Mouse (Mus musculus): ENCODE measurements around the gene Gm21970.

DNA sequence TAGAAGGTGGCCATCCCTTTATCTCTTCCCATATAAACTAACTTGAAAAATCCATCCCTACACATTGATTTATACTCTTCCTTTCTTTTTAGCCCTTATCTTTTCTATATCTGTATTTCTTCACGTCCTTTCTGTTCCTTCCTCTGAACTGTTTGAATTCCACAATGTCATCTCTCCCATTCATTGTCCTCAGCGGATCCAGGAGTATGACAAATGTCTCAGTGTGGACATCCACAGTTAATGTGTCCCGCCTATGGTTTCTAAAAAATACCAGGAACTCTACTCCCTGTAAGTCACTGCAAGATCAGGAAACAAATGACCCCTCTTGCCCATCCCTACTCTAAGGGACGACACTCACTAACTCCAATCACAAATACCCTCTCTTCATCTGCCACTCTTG lies 7.3 kb upstream of the Gm21970 start:
- TF ChIP-seq CTCF (IDR thresholded peaks at IDR 0.05; ENCODE audit: low read depth, low read length) (no peak), EP300 (IDR thresholded peaks at IDR 0.05; ENCODE audit: insufficient read depth, low read depth, low read length) (no peak)

Measured in ES-Bruce4 (cell line).